Mouse (Mus musculus) testis, adult 2 months (tissue): ENCODE results near the gene Lmod2.

Experiments used
- CTCF ChIP-seq: fragments of 200-500 bp; IDR thresholded peaks from 2 replicates; pipeline ENCODE4 v1.5.1; 2012; ENCODE audit warnings: low read depth, mild to moderate bottlenecking, inconsistent platforms, low read length, moderate library complexity; ENCODE audit not compliant: control insufficient read depth, insufficient read depth, insufficient replicate concordance
- POLR2A ChIP-seq: fragments of 200-500 bp; IDR thresholded peaks from 2 replicates; pipeline ENCODE4 v1.6.1; 2012; ENCODE audit warnings: low read depth, mild to moderate bottlenecking, inconsistent platforms, low read length, moderate library complexity; ENCODE audit not compliant: control insufficient read depth

- TF ChIP-seq POLR2A (no peak), CTCF (no peak)
Measured at GRCm38 (mm10) chr6:24583456-24583855, 14.1 kb upstream of the Lmod2 start.
